Mouse (Mus musculus): ENCODE measurements around the gene Arid1b. TPM values are rescaled to one million over a fixed set of nuclear protein-coding genes. Genes with fewer than 3 reads are reported as not detected.

The Arid1b gene
- polyA plus RNA-seq, 2 experiments, result 14.7 to 20.5 TPM

GRCm38 (mm10) chr17:5280499-5281053 lies 286.4 kb downstream of the Arid1b start:
- ATAC-seq (ENCODE audit: low FRiP score, low read depth) (no peak), DNase-seq (ENCODE audit: low spot score) (no peak)
- Histone ChIP-seq H3K36me3 (ENCODE audit: control insufficient read depth, insufficient read depth, low read length) (peaks cover 8% of the 10 kb centered on the region), H3K4me2 (replicated peaks; ENCODE audit: low read depth, low read length, severe bottlenecking) (no peak overlapping the region), H3K27me3 (ENCODE audit: control insufficient read depth, insufficient read depth, low read length) (no peaks in the 10 kb centered on the region), H3K4me1 (ENCODE audit: control insufficient read depth, insufficient read depth, low read length) (peaks cover 6% of the 10 kb centered on the region; the same call in 1 of the 2 replicates), H3K9me3 (ENCODE audit: control insufficient read depth, low read length) (no peaks in the 10 kb centered on the region), H3K4me3 (replicated peaks; ENCODE audit: low read length) (no peak overlapping the region), H3K27ac (replicated peaks; ENCODE audit: low read depth, low read length) (no peak overlapping the region), H3K9ac (ENCODE audit: low read depth, low read length, severe bottlenecking) (no peak overlapping the region)
- 83% methylated on average over 4 of the region's 4 CpGs for WGBS
- no peak for TF ChIP-seq POLR2A (IDR thresholded peaks at IDR 0.05; ENCODE audit: borderline replicate concordance, extremely low read depth, insufficient read depth, insufficient read length)

- Histone ChIP-seq H3K27me3 (ENCODE audit: control insufficient read depth, insufficient read depth, low read length) (no peaks in the 10 kb centered on the region), H3K4me3 (replicated peaks; ENCODE audit: low read length) (no peak overlapping the region), H3K4me1 (ENCODE audit: control insufficient read depth, insufficient read depth, low read length) (peaks cover 16% of the 10 kb centered on the region), H3K4me2 (replicated peaks; ENCODE audit: low read depth, low read length, severe bottlenecking) (no peak overlapping the region), H3K27ac (replicated peaks; ENCODE audit: low read depth, low read length) (no peak overlapping the region), H3K9me3 (ENCODE audit: control insufficient read depth, low read length) (no peaks in the 10 kb centered on the region), H3K9ac (ENCODE audit: low read depth, low read length, severe bottlenecking) (no peak overlapping the region), H3K36me3 (ENCODE audit: control insufficient read depth, insufficient read depth, low read length) (peaks cover 5% of the 10 kb centered on the region; the same call in 1 of the 2 replicates)
- DNase-seq (ENCODE audit: low spot score) (no peak), ATAC-seq (ENCODE audit: low FRiP score, low read depth) (no peak)
- WGBS, result 75% methylated on average over 10 of the region's 10 CpGs
- TF ChIP-seq POLR2A (IDR thresholded peaks at IDR 0.05; ENCODE audit: borderline replicate concordance, extremely low read depth, insufficient read depth, insufficient read length), result no peak
These were observed 290.7 kb downstream of the Arid1b start for GRCm38 (mm10) chr17:5284783-5285182.

- Histone ChIP-seq H3K9ac (ENCODE audit: low read depth, low read length, severe bottlenecking) (no peak overlapping the region), H3K4me3 (replicated peaks; ENCODE audit: low read length) (no peak overlapping the region), H3K4me2 (replicated peaks; ENCODE audit: low read depth, low read length, severe bottlenecking) (no peak overlapping the region), H3K27me3 (ENCODE audit: control insufficient read depth, insufficient read depth, low read length) (no peaks in the 10 kb centered on the region), H3K4me1 (ENCODE audit: control insufficient read depth, insufficient read depth, low read length) (peaks cover 16% of the 10 kb centered on the region), H3K36me3 (ENCODE audit: control insufficient read depth, insufficient read depth, low read length) (peaks cover 10% of the 10 kb centered on the region), H3K9me3 (ENCODE audit: control insufficient read depth, low read length) (no peaks in the 10 kb centered on the region), H3K27ac (replicated peaks; ENCODE audit: low read depth, low read length) (no peak overlapping the region)
- ATAC-seq (ENCODE audit: low FRiP score, low read depth) (no peak), DNase-seq (ENCODE audit: low spot score) (no peak)
- WGBS, result 53% methylated on average over 13 of the region's 13 CpGs
- TF ChIP-seq POLR2A (IDR thresholded peaks at IDR 0.05; ENCODE audit: borderline replicate concordance, extremely low read depth, insufficient read depth, insufficient read length), result no peak
These were observed 291.8 kb downstream of the Arid1b start for GRCm38 (mm10) chr17:5285877-5286440.

- ATAC-seq (ENCODE audit: low FRiP score, low read depth), result no peak
- no peak for TF ChIP-seq POLR2A (IDR thresholded peaks at IDR 0.05; ENCODE audit: borderline replicate concordance, extremely low read depth, insufficient read depth, insufficient read length)
- H3K9ac ChIP-seq (ENCODE audit: low read depth, low read length, severe bottlenecking), result no peak overlapping the region
- H3K27ac ChIP-seq (replicated peaks; ENCODE audit: low read depth, low read length), result no peak overlapping the region
- peaks cover 17% of the 10 kb centered on the region for H3K36me3 ChIP-seq (ENCODE audit: control insufficient read depth, insufficient read depth, low read length)
- H3K4me3 ChIP-seq (replicated peaks; ENCODE audit: low read length), result no peak overlapping the region
- H3K27me3 ChIP-seq (ENCODE audit: control insufficient read depth, insufficient read depth, low read length), result no peaks in the 10 kb centered on the region
- H3K4me1 ChIP-seq (ENCODE audit: control insufficient read depth, insufficient read depth, low read length), result peaks cover 16% of the 10 kb centered on the region
- 48% methylated on average over 15 of the region's 15 CpGs for WGBS
- no peak for DNase-seq (ENCODE audit: low spot score)
- no peaks in the 10 kb centered on the region for H3K9me3 ChIP-seq (ENCODE audit: control insufficient read depth, low read length)
- H3K4me2 ChIP-seq (replicated peaks; ENCODE audit: low read depth, low read length, severe bottlenecking), result no peak overlapping the region
These were observed 292.6 kb downstream of the Arid1b start for GRCm38 (mm10) chr17:5286571-5287209.

- ATAC-seq (ENCODE audit: low FRiP score, low read depth) (no peak), DNase-seq (ENCODE audit: low spot score) (no peak)
- Histone ChIP-seq H3K9me3 (ENCODE audit: control insufficient read depth, low read length) (no peaks in the 10 kb centered on the region), H3K4me3 (replicated peaks; ENCODE audit: low read length) (no peak overlapping the region), H3K9ac (ENCODE audit: low read depth, low read length, severe bottlenecking) (no peak overlapping the region), H3K4me2 (replicated peaks; ENCODE audit: low read depth, low read length, severe bottlenecking) (no peak overlapping the region), H3K4me1 (ENCODE audit: control insufficient read depth, insufficient read depth, low read length) (peaks cover 16% of the 10 kb centered on the region), H3K36me3 (ENCODE audit: control insufficient read depth, insufficient read depth, low read length) (peaks cover 20% of the 10 kb centered on the region), H3K27ac (replicated peaks; ENCODE audit: low read depth, low read length) (no peak overlapping the region), H3K27me3 (ENCODE audit: control insufficient read depth, insufficient read depth, low read length) (no peaks in the 10 kb centered on the region)
- TF ChIP-seq POLR2A (IDR thresholded peaks at IDR 0.05; ENCODE audit: borderline replicate concordance, extremely low read depth, insufficient read depth, insufficient read length), result no peak
- WGBS, result 42% methylated on average over 4 of the region's 4 CpGs
These were observed 293.1 kb downstream of the Arid1b start for GRCm38 (mm10) chr17:5287210-5287591.

Measured in limb, embryonic 14.5 days (tissue).